Mouse (Mus musculus): ENCODE data around the gene Gm3045. TPM values are rescaled to one million over a fixed set of nuclear protein-coding genes. Genes with fewer than 3 reads are reported as not detected.

The Gm3045 gene
- polyA plus RNA-seq, 1 experiment, result not detected

GRCm38 (mm10) chr13:56404511-56405140 lies 21.8 kb upstream of the Gm3045 start:
- TF ChIP-seq GATA1 (IDR thresholded peaks at IDR 0.05; ENCODE audit: low read length), result no peak
- TF ChIP-seq TAL1 (IDR thresholded peaks at IDR 0.05; ENCODE audit: low read length), result no peak
- H3K4me3 ChIP-seq (replicated peaks), result no peak overlapping the region

GRCm38 (mm10) chr13:56412286-56412873 lies 14.0 kb upstream of the Gm3045 start:
- H3K27me3 ChIP-seq (ENCODE audit: control insufficient read depth), result no peaks in the 10 kb centered on the region
- no peak for TF ChIP-seq GATA1 (IDR thresholded peaks at IDR 0.05; ENCODE audit: low read length)
- TF ChIP-seq TAL1 (IDR thresholded peaks at IDR 0.05; ENCODE audit: low read length), result no peak
- no peaks in the 10 kb centered on the region for H3K36me3 ChIP-seq (ENCODE audit: control insufficient read depth)
- H3K4me1 ChIP-seq (ENCODE audit: control insufficient read depth), result no peaks in the 10 kb centered on the region
- H3K4me3 ChIP-seq (replicated peaks), result no peak overlapping the region
- H3K9me3 ChIP-seq (ENCODE audit: control insufficient read depth, low read length), result peaks cover 15% of the 10 kb centered on the region

More at GRCm38 (mm10) chr13:56404511-56405140, 21.8 kb upstream of the Gm3045 start:
- Histone ChIP-seq H3K36me3 (ENCODE audit: control insufficient read depth) (no peaks in the 10 kb centered on the region), H3K4me1 (ENCODE audit: control insufficient read depth) (no peaks in the 10 kb centered on the region), H3K27me3 (ENCODE audit: control insufficient read depth) (no peaks in the 10 kb centered on the region), H3K9me3 (ENCODE audit: control insufficient read depth, low read length) (no peaks in the 10 kb centered on the region)

GRCm38 (mm10) chr13:56418685-56419483 lies 7.5 kb upstream of the Gm3045 start:
- H3K4me1 ChIP-seq (ENCODE audit: control insufficient read depth), result no peaks in the 10 kb centered on the region
- no peaks in the 10 kb centered on the region for H3K27me3 ChIP-seq (ENCODE audit: control insufficient read depth)
- no peak overlapping the region for H3K4me3 ChIP-seq (replicated peaks)
- TF ChIP-seq GATA1 (IDR thresholded peaks at IDR 0.05; ENCODE audit: low read length) (no peak), TAL1 (IDR thresholded peaks at IDR 0.05; ENCODE audit: low read length) (no peak)
- peaks cover 6% of the 10 kb centered on the region for H3K9me3 ChIP-seq (ENCODE audit: control insufficient read depth, low read length)
- H3K36me3 ChIP-seq (ENCODE audit: control insufficient read depth), result no peaks in the 10 kb centered on the region

- TF ChIP-seq TAL1 (IDR thresholded peaks at IDR 0.05; ENCODE audit: low read length) (no peak), GATA1 (IDR thresholded peaks at IDR 0.05; ENCODE audit: low read length) (no peak)
- no peaks in the 10 kb centered on the region for H3K27me3 ChIP-seq (ENCODE audit: control insufficient read depth)
- no peaks in the 10 kb centered on the region for H3K4me1 ChIP-seq (ENCODE audit: control insufficient read depth)
- no peak overlapping the region for H3K4me3 ChIP-seq (replicated peaks)
- no peaks in the 10 kb centered on the region for H3K36me3 ChIP-seq (ENCODE audit: control insufficient read depth)
- peaks cover 1% of the 10 kb centered on the region; the same call in 1 of the 2 replicates for H3K9me3 ChIP-seq (ENCODE audit: control insufficient read depth, low read length)
Measured at GRCm38 (mm10) chr13:56419538-56419937, 6.9 kb upstream of the Gm3045 start.

GRCm38 (mm10) chr13:56422072-56422723 lies 4.2 kb upstream of the Gm3045 start:
- H3K4me1 ChIP-seq (ENCODE audit: control insufficient read depth), result no peaks in the 10 kb centered on the region
- TF ChIP-seq TAL1 (IDR thresholded peaks at IDR 0.05; ENCODE audit: low read length) (no peak), GATA1 (IDR thresholded peaks at IDR 0.05; ENCODE audit: low read length) (no peak)
- H3K4me3 ChIP-seq (replicated peaks), result no peak overlapping the region
- H3K9me3 ChIP-seq (ENCODE audit: control insufficient read depth, low read length), result no peaks in the 10 kb centered on the region
- no peaks in the 10 kb centered on the region for H3K27me3 ChIP-seq (ENCODE audit: control insufficient read depth)
- H3K36me3 ChIP-seq (ENCODE audit: control insufficient read depth), result no peaks in the 10 kb centered on the region

- Histone ChIP-seq H3K27me3 (ENCODE audit: control insufficient read depth) (no peaks in the 10 kb centered on the region), H3K4me1 (ENCODE audit: control insufficient read depth) (no peaks in the 10 kb centered on the region), H3K4me3 (replicated peaks) (no peak overlapping the region), H3K36me3 (ENCODE audit: control insufficient read depth) (no peaks in the 10 kb centered on the region), H3K9me3 (ENCODE audit: control insufficient read depth, low read length) (no peaks in the 10 kb centered on the region)
- TF ChIP-seq GATA1 (IDR thresholded peaks at IDR 0.05; ENCODE audit: low read length), result no peak
- TF ChIP-seq TAL1 (IDR thresholded peaks at IDR 0.05; ENCODE audit: low read length), result no peak
Measured at GRCm38 (mm10) chr13:56425931-56426330, 463 bp upstream of the Gm3045 start.

- H3K4me1 ChIP-seq (ENCODE audit: control insufficient read depth), result no peaks in the 10 kb centered on the region
- TF ChIP-seq TAL1 (IDR thresholded peaks at IDR 0.05; ENCODE audit: low read length) (no peak), GATA1 (IDR thresholded peaks at IDR 0.05; ENCODE audit: low read length) (no peak)
- H3K9me3 ChIP-seq (ENCODE audit: control insufficient read depth, low read length), result no peaks in the 10 kb centered on the region
- no peaks in the 10 kb centered on the region for H3K27me3 ChIP-seq (ENCODE audit: control insufficient read depth)
- H3K4me3 ChIP-seq (replicated peaks), result no peak overlapping the region
- H3K36me3 ChIP-seq (ENCODE audit: control insufficient read depth), result no peaks in the 10 kb centered on the region
Measured at GRCm38 (mm10) chr13:56428724-56429500, 2.5 kb downstream of the Gm3045 start.

GRCm38 (mm10) chr13:56432496-56432895 lies 6.1 kb downstream of the Gm3045 start:
- Histone ChIP-seq H3K27me3 (ENCODE audit: control insufficient read depth) (peaks cover 11% of the 10 kb centered on the region), H3K36me3 (ENCODE audit: control insufficient read depth) (no peaks in the 10 kb centered on the region), H3K4me3 (replicated peaks) (no peak overlapping the region), H3K4me1 (ENCODE audit: control insufficient read depth) (no peaks in the 10 kb centered on the region), H3K9me3 (ENCODE audit: control insufficient read depth, low read length) (no peaks in the 10 kb centered on the region)
- TF ChIP-seq TAL1 (IDR thresholded peaks at IDR 0.05; ENCODE audit: low read length), result no peak
- TF ChIP-seq GATA1 (IDR thresholded peaks at IDR 0.05; ENCODE audit: low read length), result no peak
